Mouse (Mus musculus) naive thymus-derived CD4-positive, alpha-beta T cell, adult 5 months (primary cell): Measurements from ENCODE around the gene Zfp330. TPM values are rescaled to one million over a fixed set of nuclear protein-coding genes. Genes with fewer than 3 reads are reported as not detected.

ENCODE experiments used
- polyA plus RNA-seq: library from polyadenylated mRNA; unstranded; fragments of 100-300 nt; shearing (Covaris generic); gene quantifications from one replicate; pipeline ENCODE4 v1.2.1, GENCODE M21; 2017

The Zfp330 gene
- polyA plus RNA-seq = 115 TPM

DNA sequence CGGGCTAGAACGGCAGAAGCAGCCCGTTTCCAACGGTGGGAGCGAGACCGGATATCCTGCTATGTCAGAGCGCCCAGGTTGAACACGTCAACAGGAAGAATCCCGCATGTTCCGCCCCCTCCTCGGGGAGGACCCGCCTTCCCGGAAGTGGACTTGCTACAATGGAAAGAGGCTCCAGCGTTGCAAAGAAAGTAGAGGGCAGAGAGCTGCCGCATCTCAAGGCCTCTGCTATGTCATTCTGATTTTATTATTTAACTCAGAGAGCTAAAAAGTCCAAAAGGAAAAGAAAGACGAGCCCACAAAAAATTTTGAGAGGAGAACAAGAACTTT is at the start of gene Zfp330:
TSS of gene Zfp330 (minus strand) at position 68 of the 330 bp plus-strand sequence.

Other genes starting within 250 kb of the Zfp330 start
- gene Rnf150, start 89.2 kb upstream of the Zfp330 start, polyA plus RNA-seq = 0.05 TPM